Mouse (Mus musculus) thymus, adult 2 months (tissue): Measurements from ENCODE around the gene Hist1h2be.

Experiments used
- CTCF ChIP-seq: fragments of 200-500 bp; IDR thresholded peaks from 2 replicates; pipeline ENCODE4 v1.5.1; 2012; ENCODE audit warnings: mild to moderate bottlenecking, control low read depth, low read length, moderate library complexity, borderline replicate concordance; ENCODE audit not compliant: control insufficient read depth, poor library complexity, insufficient read depth; ENCODE audit errors: extremely low read depth
- POLR2A ChIP-seq: fragments of 200-500 bp; IDR thresholded peaks from 2 replicates; pipeline ENCODE4 v1.6.1; 2012; ENCODE audit warnings: mild to moderate bottlenecking, low read length, control low read depth, moderate library complexity; ENCODE audit not compliant: control insufficient read depth, poor library complexity, insufficient read depth; ENCODE audit errors: extremely low read depth

GRCm38 (mm10) chr13:23572218-23573033 is 48.5 kb downstream of the Hist1h2be start:
- no peak for TF ChIP-seq CTCF
- no peak for TF ChIP-seq POLR2A
